Mouse (Mus musculus) forebrain, embryonic 15.5 days (tissue): ENCODE measurements around the gene Commd6. TPM values are rescaled to one million over a fixed set of nuclear protein-coding genes. Genes with fewer than 3 reads are reported as not detected.

Experiments used
- ATAC-seq: fragments of 200-750 bp; cut with Nextera tagmentation; replicated peaks from 2 replicates; pipeline ENCODE4 v1.8.0; 2017; ENCODE audit warnings: mild to moderate bottlenecking, moderate TSS enrichment, moderate library complexity
- H3K27ac ChIP-seq: fragments of 300-500 bp; sonication (generic); replicated peaks from 2 replicates; pipeline ENCODE4 v1.5.1; 2015; ENCODE audit warnings: mild to moderate bottlenecking, inconsistent platforms
- H3K27me3 ChIP-seq: fragments of 300-500 bp; sonication (generic); 2 replicates; pipeline ENCODE4 v1.6.1; 2015; ENCODE audit warnings: inconsistent platforms
- H3K36me3 ChIP-seq: fragments of 300-500 bp; sonication (generic); 2 replicates; pipeline ENCODE4 v1.6.1; 2015; ENCODE audit warnings: mild to moderate bottlenecking, inconsistent platforms
- H3K4me1 ChIP-seq: fragments of 300-500 bp; sonication (generic); 2 replicates; pipeline ENCODE4 v1.6.1; 2015; ENCODE audit warnings: inconsistent platforms
- H3K4me2 ChIP-seq: fragments of 300-500 bp; sonication (generic); replicated peaks from 2 replicates; pipeline ENCODE4 v1.6.1; 2015; ENCODE audit warnings: mild to moderate bottlenecking, inconsistent platforms
- H3K4me3 ChIP-seq: fragments of 300-500 bp; sonication (generic); 2 replicates; pipeline ENCODE4 v1.5.1; 2015; ENCODE audit warnings: mild to moderate bottlenecking, inconsistent platforms
- H3K9ac ChIP-seq: fragments of 300-500 bp; sonication (generic); replicated peaks from 2 replicates; pipeline ENCODE4 v1.6.1; 2015; ENCODE audit warnings: mild to moderate bottlenecking, inconsistent platforms
- H3K9me3 ChIP-seq: fragments of 300-500 bp; sonication (generic); 2 replicates; pipeline ENCODE4 v1.6.1; 2016; ENCODE audit warnings: inconsistent platforms
- WGBS: fragments of 180-500 bp; shearing (Covaris S2); methylation state at CpG from one replicate; pipeline ENCODE4 v1.1.7; 2015; ENCODE audit warnings: mixed read lengths; 5-methylcytosine and 5-hydroxymethylcytosine counted together
- polyA plus RNA-seq: library from polyadenylated mRNA; unstranded; fragments of >200 nt; fragmentation: Nextera tagmentation; extraction: Ambion mirVana; gene quantifications from 2 replicates; pipeline ENCODE4 v1.2.1, GENCODE M21; 2015

Gene Commd6
- polyA plus RNA-seq, 1 experiment from 2014 or later = 101 TPM

- Histone ChIP-seq H3K36me3 (no peaks in the 10 kb centered on the region), H3K9me3 (peaks cover 2% of the 10 kb centered on the region; the same call in 1 of the 2 replicates), H3K4me1 (no peaks in the 10 kb centered on the region), H3K27ac (no peak overlapping the region), H3K27me3 (no peaks in the 10 kb centered on the region), H3K4me3 (no peak overlapping the region), H3K9ac (no peak overlapping the region), H3K4me2 (no peak overlapping the region)
- no peak for ATAC-seq
- whole genome bisulfite sequencing = 69% methylated on average over 7 of the region's 7 CpGs
These were observed 54.4 kb downstream of the Commd6 start for GRCm38 (mm10) chr14:101586096-101586495.

Other genes with a start within 250 kb of the Commd6 start
- gene Tbc1d4, start 31.5 kb downstream of the Commd6 start, polyA plus RNA-seq = 9.1 and 9.2 TPM in 2 replicates
- 222 and 223 TPM in 2 replicates for gene Uchl3, start 13.3 kb upstream of the Commd6 start, polyA plus RNA-seq
- gene Gm9922, start 89.1 kb upstream of the Commd6 start, polyA plus RNA-seq = 0.76 and 1.5 TPM in 2 replicates
- gene Lmo7, start 89.3 kb upstream of the Commd6 start, polyA plus RNA-seq = 12.8 and 14.4 TPM in 2 replicates